Mouse (Mus musculus) activated CD4-positive, CD25-positive, alpha-beta regulatory T cell, adult 4 months (primary cell): ENCODE data around the gene Sostdc1. TPM values are rescaled to one million over a fixed set of nuclear protein-coding genes. Genes with fewer than 3 reads are reported as not detected.

Source experiments
- ATAC-seq: one replicate; pipeline ENCODE4 v1.8.0; 2017
- polyA plus RNA-seq, 2 experiments: library from polyadenylated mRNA; unstranded; fragments of 100-300 nt; shearing (Covaris generic); gene quantifications; one replicate each; pipeline ENCODE4 v1.2.1; 2017

Gene Sostdc1
- 1 to 10 TPM; 1.4 to 5.1 TPM for polyA plus RNA-seq

- ATAC-seq: no peak
These were observed at the start of gene Sostdc1 for GRCm38 (mm10) chr12:36313916-36314315. Gene Sostdc1 (plus strand): TSS chr12:36314139.

- ATAC-seq: no peak
These were observed 46.2 kb upstream of the Sostdc1 start for GRCm38 (mm10) chr12:36267670-36268246.

GRCm38 (mm10) chr12:36274823-36275222, 39.1 kb upstream of the Sostdc1 start:
- ATAC-seq: no peak

- no peak for ATAC-seq
These were observed 24.3 kb upstream of the Sostdc1 start for GRCm38 (mm10) chr12:36289634-36290033.

GRCm38 (mm10) chr12:36290465-36290864, 23.5 kb upstream of the Sostdc1 start:
- no peak for ATAC-seq

- ATAC-seq: no peak
These were observed 22.6 kb upstream of the Sostdc1 start for GRCm38 (mm10) chr12:36291346-36291745.

GRCm38 (mm10) chr12:36302326-36302725, 11.6 kb upstream of the Sostdc1 start:
- no peak for ATAC-seq

GRCm38 (mm10) chr12:36302905-36303642, 10.9 kb upstream of the Sostdc1 start:
- no peak for ATAC-seq

GRCm38 (mm10) chr12:36308737-36309420, 5.1 kb upstream of the Sostdc1 start:
- no peak for ATAC-seq

GRCm38 (mm10) chr12:36313015-36313414, 924 bp upstream of the Sostdc1 start:
- no peak for ATAC-seq

- ATAC-seq: no peak
These were observed 507 bp downstream of the Sostdc1 start for GRCm38 (mm10) chr12:36314446-36314845.

GRCm38 (mm10) chr12:36315527-36315926, 1.6 kb downstream of the Sostdc1 start:
- no peak for ATAC-seq

- ATAC-seq: no peak
These were observed 2.1 kb downstream of the Sostdc1 start for GRCm38 (mm10) chr12:36316056-36316455.

- ATAC-seq: peak; percentile 66
These were observed 3.3 kb downstream of the Sostdc1 start for GRCm38 (mm10) chr12:36317036-36317819.

GRCm38 (mm10) chr12:36317820-36318135, 3.8 kb downstream of the Sostdc1 start:
- ATAC-seq: no peak

GRCm38 (mm10) chr12:36326101-36326521, 12.2 kb downstream of the Sostdc1 start:
- ATAC-seq: no peak

- no peak for ATAC-seq
These were observed 18.7 kb downstream of the Sostdc1 start for GRCm38 (mm10) chr12:36332676-36333075.

- ATAC-seq: no peak
These were observed 19.9 kb downstream of the Sostdc1 start for GRCm38 (mm10) chr12:36333837-36334281.

GRCm38 (mm10) chr12:36344131-36344530, 30.2 kb downstream of the Sostdc1 start:
- no peak for ATAC-seq

- no peak for ATAC-seq
These were observed 46.1 kb downstream of the Sostdc1 start for GRCm38 (mm10) chr12:36360064-36360463.

GRCm38 (mm10) chr12:36360693-36361092, 46.8 kb downstream of the Sostdc1 start:
- ATAC-seq: no peak

- ATAC-seq: no peak
These were observed 50.1 kb downstream of the Sostdc1 start for GRCm38 (mm10) chr12:36364013-36364412.
